ENCODE assay signal across 11 mouse cellular contexts in the genomic region with DNA sequence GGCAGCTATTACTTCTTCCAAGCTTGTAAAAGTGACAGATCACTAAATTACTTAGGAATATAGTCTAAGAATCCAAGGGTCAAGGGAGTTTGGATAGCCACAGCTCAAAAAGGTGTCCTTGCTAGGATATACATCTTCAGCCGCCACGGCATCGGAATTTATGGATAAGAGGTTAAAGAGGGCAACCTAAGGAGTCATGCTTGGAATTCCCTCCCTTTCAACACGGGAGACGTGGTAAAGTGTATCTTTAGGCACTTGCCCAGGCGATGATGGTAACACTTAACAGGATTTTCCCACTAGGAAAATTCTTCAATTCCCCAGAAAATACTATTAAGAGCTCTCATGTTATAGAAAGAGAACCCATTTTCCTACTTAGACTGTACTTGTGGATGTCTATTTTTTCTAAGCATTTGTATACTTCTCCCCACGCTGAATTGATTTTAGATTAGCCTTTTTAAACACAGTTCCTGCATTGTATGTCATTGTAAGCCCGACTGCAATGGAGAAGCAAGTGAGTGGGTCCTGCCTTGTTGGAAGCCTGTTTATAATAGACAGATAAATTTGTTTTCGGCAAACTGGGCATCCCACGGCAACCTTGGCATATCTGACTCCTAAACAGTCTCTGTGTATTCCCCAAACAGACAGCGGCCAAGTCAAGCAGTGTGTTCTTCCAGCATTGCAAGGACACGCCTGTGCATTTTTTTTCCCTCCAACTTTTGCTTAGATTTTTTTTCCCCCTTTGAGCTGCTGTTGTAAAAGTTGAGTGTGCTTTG.
DNase-seq lines count a peak whose midpoint lies in the region; ATAC-seq and TF ChIP-seq lines count a peak whose summit lies in the region.
"Had no signal": no experiment of that assay in that cellular context is flagged by ENCODE, and none has a peak within 500 bp of the region (broad histone marks: within the 10 kb centered on the region; RNA-seq: fewer than 3 reads in every experiment).

No protein-coding gene starts in this region.

- peak overlapping the region; percentile 15; the same call in 1 of the 2 replicates for H3K4me3 ChIP-seq in gastrocnemius, adult 2 months
- no peak overlapping the region for H3K4me3 ChIP-seq in lung, embryonic 15.5 days
- H3K4me3 ChIP-seq in lung, adult 2 months (replicated peaks; ENCODE audit: extremely low read depth, low read depth, low read length), result no peak overlapping the region
- no peak overlapping the region for H3K4me3 ChIP-seq in limb, embryonic 12.5 days (replicated peaks)
- H3K4me3 ChIP-seq: liver, embryonic 15.5 days; midbrain, embryonic 12.5 days had no signal

- H3K9me3 ChIP-seq in lung, embryonic 15.5 days, result no peaks in the 10 kb centered on the region
- H3K9me3 ChIP-seq in limb, embryonic 12.5 days, result no peaks in the 10 kb centered on the region
- H3K9me3 ChIP-seq: liver, embryonic 15.5 days; midbrain, embryonic 12.5 days had no signal

- no peak for TF ChIP-seq CTCF in gastrocnemius, adult 2 months (IDR thresholded peaks at IDR 0.05)
- TF ChIP-seq CTCF in lung, adult 2 months (IDR thresholded peaks at IDR 0.05; ENCODE audit: insufficient read depth, low read length), result no peak

- H3K4me2 ChIP-seq in lung, embryonic 15.5 days, result no peak overlapping the region
- H3K4me2 ChIP-seq in limb, embryonic 12.5 days, result no peak overlapping the region; the same call in 1 of the 2 replicates
- H3K4me2 ChIP-seq: liver, embryonic 15.5 days; midbrain, embryonic 12.5 days had no signal

- H3K9ac ChIP-seq in lung, embryonic 15.5 days, result no peak overlapping the region
- H3K9ac ChIP-seq in limb, embryonic 12.5 days (replicated peaks), result no peak overlapping the region
- H3K9ac ChIP-seq: liver, embryonic 15.5 days; midbrain, embryonic 12.5 days had no signal

- no peaks in the 10 kb centered on the region for H3K27me3 ChIP-seq in lung, embryonic 15.5 days
- H3K27me3 ChIP-seq in limb, embryonic 12.5 days, result no peaks in the 10 kb centered on the region
- H3K27me3 ChIP-seq: liver, embryonic 15.5 days; midbrain, embryonic 12.5 days had no signal

- H3K27ac ChIP-seq in gastrocnemius, adult 2 months, result peak overlapping the region; percentile 78
- H3K27ac ChIP-seq in lung, embryonic 15.5 days, result peak overlapping the region; percentile 51
- H3K27ac ChIP-seq in limb, embryonic 12.5 days, result peak overlapping the region; percentile 66
- H3K27ac ChIP-seq: liver, embryonic 15.5 days; midbrain, embryonic 12.5 days had no signal

- no peaks in the 10 kb centered on the region for H3K36me3 ChIP-seq in lung, embryonic 15.5 days
- no peaks in the 10 kb centered on the region for H3K36me3 ChIP-seq in limb, embryonic 12.5 days
- H3K36me3 ChIP-seq: liver, embryonic 15.5 days; midbrain, embryonic 12.5 days had no signal

- peak; percentile 52 for DNase-seq in gastrocnemius, adult 2 months
- no peak for DNase-seq in gastrocnemius, postnatal 36 days
- no peak for DNase-seq in lung, adult 2 months
- DNase-seq in embryo, embryonic 9.5 days (ENCODE audit: extremely low spot score), result peak; percentile 46
- DNase-seq in thymus, adult 18-20 months, result no peak
- no peak for DNase-seq in thymus, postnatal 4 days

- no peak for ATAC-seq in lung, embryonic 15.5 days (ENCODE audit: borderline replicate concordance, extremely low read depth, low FRiP score, low TSS enrichment)
- ATAC-seq in limb, embryonic 12.5 days (ENCODE audit: insufficient number of reproducible peaks, insufficient read depth, low FRiP score, low TSS enrichment, low read depth), result no peak
- ATAC-seq: inflammation-experienced regulatory T-cells, adult 6 months had no signal

- H3K4me1 ChIP-seq in lung, embryonic 15.5 days, result peaks cover 22% of the 10 kb centered on the region
- no peaks in the 10 kb centered on the region; the same call in 1 of the 2 replicates for H3K4me1 ChIP-seq in lung, adult 2 months (ENCODE audit: control insufficient read depth, insufficient read depth, low read length)
- peaks cover 40% of the 10 kb centered on the region for H3K4me1 ChIP-seq in limb, embryonic 12.5 days (replicated peaks)
- H3K4me1 ChIP-seq: liver, embryonic 15.5 days had no signal

- intact Hi-C loops in gastrocnemius, adult 2 months (cut with DNase I), result no loop called here
- intact Hi-C loops in gastrocnemius, postnatal 36 days (cut with DNase I), result no loop called here

- WGBS in lung, embryonic 15.5 days, result 44% methylated on average over 12 of the region's 12 CpGs
- 60% methylated on average over 12 of the region's 12 CpGs for WGBS in lung, adult 2 months
- WGBS in limb, embryonic 12.5 days, result 38% methylated on average over 12 of the region's 12 CpGs

- no peak for TF ChIP-seq POLR2A in lung, adult 2 months (IDR thresholded peaks at IDR 0.05; ENCODE audit: borderline replicate concordance, extremely low read depth, low read depth, low read length)

Comparison
In these comparisons a context has a peak if more than half of its experiments do, and no peak if none do; other contexts are left out.
1. DNase-seq: peak in gastrocnemius, adult 2 months (single experiment) and embryo, embryonic 9.5 days (single experiment); none in gastrocnemius, postnatal 36 days (0 of 2), lung, adult 2 months (single experiment), thymus, adult 18-20 months (0 of 2) and thymus, postnatal 4 days (single experiment).
2. Peak in every context shown above with its lines, with median percentiles within 50 percentile points of each other: H3K27ac ChIP-seq.